In the genomic region with DNA sequence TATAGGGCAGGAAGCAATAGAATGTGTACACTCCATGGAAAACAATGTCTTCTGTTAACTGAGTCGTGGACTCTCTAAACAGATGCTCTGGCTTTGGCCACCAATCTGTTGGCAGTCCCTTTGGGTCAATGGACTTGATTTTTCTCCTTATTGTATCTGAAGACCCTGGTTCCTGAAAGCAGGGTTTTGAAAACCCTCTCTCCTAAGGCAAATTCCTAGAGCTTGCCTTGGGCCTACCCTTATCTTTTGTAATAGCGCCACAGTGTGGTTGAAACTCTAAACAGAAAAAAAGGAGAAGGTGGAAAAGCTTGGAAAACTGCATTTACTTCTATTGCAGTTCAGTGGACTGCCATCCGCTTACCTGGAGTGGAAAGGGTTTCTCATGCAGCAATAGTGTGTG, we compare ENCODE assay signal across 10 mouse cellular contexts. TPM values are rescaled to one million over a fixed set of nuclear protein-coding genes. Genes with fewer than 3 reads are reported as not detected.
A peak's percentile ranks its signal among the peaks of the same experiment; 100 is the strongest.
DNase-seq lines count a peak whose midpoint lies in the region; ATAC-seq and TF ChIP-seq lines count a peak whose summit lies in the region.
"Had no signal": no experiment of that assay in that cellular context is flagged by ENCODE, and none has a peak within 500 bp of the region (broad histone marks: within the 10 kb centered on the region; RNA-seq: fewer than 3 reads in every experiment).

No protein-coding gene starts in this region.

- no peak overlapping the region for H3K4me2 ChIP-seq in forebrain, embryonic 12.5 days
- peak overlapping the region; percentile 85 for H3K4me2 ChIP-seq in limb, embryonic 14.5 days (replicated peaks; ENCODE audit: low read depth, low read length, severe bottlenecking)
- H3K4me2 ChIP-seq: liver, embryonic 15.5 days had no signal

- no peaks in the 10 kb centered on the region for H3K36me3 ChIP-seq in forebrain, embryonic 10.5 days (replicated peaks)
- H3K36me3 ChIP-seq in forebrain, embryonic 12.5 days (replicated peaks) = no peaks in the 10 kb centered on the region
- H3K36me3 ChIP-seq in embryonic facial prominence, embryonic 10.5 days (replicated peaks) = no peaks in the 10 kb centered on the region
- H3K36me3 ChIP-seq in limb, embryonic 14.5 days (ENCODE audit: control insufficient read depth, insufficient read depth, low read length) = no peaks in the 10 kb centered on the region
- H3K36me3 ChIP-seq: liver, embryonic 15.5 days had no signal

- TF ChIP-seq POLR2A in limb, embryonic 14.5 days (IDR thresholded peaks at IDR 0.05; ENCODE audit: borderline replicate concordance, extremely low read depth, insufficient read depth, insufficient read length) = no peak

- no peak overlapping the region for H3K9ac ChIP-seq in forebrain, embryonic 12.5 days
- H3K9ac ChIP-seq in limb, embryonic 14.5 days (ENCODE audit: low read depth, low read length, severe bottlenecking) = no peak overlapping the region
- H3K9ac ChIP-seq: liver, embryonic 15.5 days had no signal

- H3K27me3 ChIP-seq in forebrain, embryonic 10.5 days (ENCODE audit: poor library complexity, severe bottlenecking) = peaks cover 50% of the 10 kb centered on the region
- H3K27me3 ChIP-seq in forebrain, embryonic 12.5 days = peaks cover 55% of the 10 kb centered on the region
- H3K27me3 ChIP-seq in embryonic facial prominence, embryonic 10.5 days (replicated peaks; ENCODE audit: low read depth, poor library complexity, severe bottlenecking) = peaks cover 43% of the 10 kb centered on the region
- no peaks in the 10 kb centered on the region for H3K27me3 ChIP-seq in limb, embryonic 14.5 days (ENCODE audit: control insufficient read depth, insufficient read depth, low read length)

- intact Hi-C loops in left cerebral cortex, postnatal 25 days (cut with DNase I) = loop anchor here (2.0 to 5.0 kb wide), 3 partner anchors 213 to 547 kb away; no protein-coding TSS in a partner anchor

- no peak for ATAC-seq in forebrain, embryonic 12.5 days (ENCODE audit: low FRiP score)
- ATAC-seq in limb, embryonic 14.5 days (ENCODE audit: low FRiP score, low read depth) = no peak

- WGBS in forebrain, embryonic 10.5 days = 14% methylated on average over 3 of the region's 3 CpGs
- 10% methylated on average over 3 of the region's 3 CpGs for WGBS in forebrain, embryonic 12.5 days
- WGBS in embryonic facial prominence, embryonic 10.5 days = 12% methylated on average over 3 of the region's 3 CpGs
- 9% methylated on average over 3 of the region's 3 CpGs for WGBS in limb, embryonic 14.5 days

- no peak overlapping the region for H3K27ac ChIP-seq in forebrain, embryonic 10.5 days
- no peak overlapping the region for H3K27ac ChIP-seq in forebrain, embryonic 12.5 days
- H3K27ac ChIP-seq in embryonic facial prominence, embryonic 10.5 days (replicated peaks) = peak overlapping the region; percentile 91
- H3K27ac ChIP-seq in limb, embryonic 14.5 days (replicated peaks; ENCODE audit: low read depth, low read length) = no peak overlapping the region
- H3K27ac ChIP-seq: liver, embryonic 15.5 days had no signal

- H3K4me3 ChIP-seq in forebrain, embryonic 10.5 days = peak overlapping the region; percentile 57; the same call in 1 of the 2 replicates
- H3K4me3 ChIP-seq in forebrain, embryonic 12.5 days (replicated peaks) = no peak overlapping the region
- H3K4me3 ChIP-seq in embryonic facial prominence, embryonic 10.5 days = peak overlapping the region; percentile 74; the same call in 1 of the 2 replicates
- H3K4me3 ChIP-seq in limb, embryonic 14.5 days (replicated peaks; ENCODE audit: low read length) = no peak overlapping the region
- H3K4me3 ChIP-seq: erythroblast, embryonic 14.5 days; liver, embryonic 15.5 days had no signal

- DNase-seq in forebrain, embryonic 10.5 days (ENCODE audit: extremely low spot score, low spot score) = peak; percentile 27
- DNase-seq in left cerebral cortex, postnatal 25 days (ENCODE audit: low spot score in 2 of 2) = peak; percentile 43 to 64
- DNase-seq in left cerebral cortex, adult 8-10 months (ENCODE audit: low spot score in 2 of 2) = no peak
- peak; percentile 38 for DNase-seq in embryonic facial prominence, embryonic 10.5 days (ENCODE audit: low spot score)
- DNase-seq in limb, embryonic 14.5 days (ENCODE audit: low spot score) = peak; percentile 78
- no peak for DNase-seq in thymus, postnatal 4 days
- no peak for DNase-seq in adrenal gland, adult 8-10 months

- H3K9me3 ChIP-seq in forebrain, embryonic 10.5 days = no peaks in the 10 kb centered on the region
- no peaks in the 10 kb centered on the region for H3K9me3 ChIP-seq in forebrain, embryonic 12.5 days
- H3K9me3 ChIP-seq in embryonic facial prominence, embryonic 10.5 days = no peaks in the 10 kb centered on the region
- H3K9me3 ChIP-seq in limb, embryonic 14.5 days (ENCODE audit: control insufficient read depth, low read length) = no peaks in the 10 kb centered on the region
- H3K9me3 ChIP-seq: liver, embryonic 15.5 days had no signal

- H3K4me1 ChIP-seq in forebrain, embryonic 10.5 days = peaks cover 60% of the 10 kb centered on the region
- H3K4me1 ChIP-seq in forebrain, embryonic 12.5 days = peaks cover 45% of the 10 kb centered on the region
- peaks cover 56% of the 10 kb centered on the region for H3K4me1 ChIP-seq in embryonic facial prominence, embryonic 10.5 days
- H3K4me1 ChIP-seq in limb, embryonic 14.5 days (ENCODE audit: control insufficient read depth, insufficient read depth, low read length) = peaks cover 19% of the 10 kb centered on the region
- H3K4me1 ChIP-seq: liver, embryonic 15.5 days had no signal

RNA-seq across cellular contexts. Expression of gene Ntf3, which starts 1.0 kb away (rescaled TPM):
- 6.6 and 6.7 TPM in 2 replicates for polyA plus RNA-seq in forebrain, embryonic 10.5 days (2016; fragmentation: Nextera tagmentation; extraction: Ambion mirVana)
- 2.8 and 3.2 TPM in 2 replicates for polyA plus RNA-seq in forebrain, embryonic 12.5 days (2016; fragmentation: Nextera tagmentation; extraction: Ambion mirVana)
- 1 to 10 TPM; 2.7 to 3.0 TPM for total RNA-seq in left cerebral cortex, postnatal 25 days (2021)
- 1 to 10 TPM; 2.1 to 2.5 (median 2.3) TPM for total RNA-seq in left cerebral cortex, adult 8-10 months (2022)
- polyA plus RNA-seq in embryonic facial prominence, embryonic 10.5 days (2016; fragmentation: Nextera tagmentation; extraction: Ambion mirVana) = 19.4 and 19.9 TPM in 2 replicates
- 18.6 and 19.4 TPM in 2 replicates for polyA plus RNA-seq in limb, embryonic 14.5 days (2012; rRNA removed)
- 21.5 and 25.0 TPM in 2 replicates for polyA plus RNA-seq in limb, embryonic 14.5 days (2014; fragmentation: Nextera tagmentation; extraction: Ambion mirVana)
- total RNA-seq in adrenal gland, adult 8-10 months (2022) = 1 to 10 TPM; 1.3 to 4.1 (median 2.6) TPM
- polyA plus RNA-seq: erythroblast, embryonic 14.5 days had no signal

Comparison
In these comparisons a context has a peak if more than half of its experiments do, and no peak if none do; other contexts are left out.
1. DNase-seq: peak in forebrain, embryonic 10.5 days (single experiment), left cerebral cortex, postnatal 25 days (2 of 2), embryonic facial prominence, embryonic 10.5 days (single experiment) and limb, embryonic 14.5 days (single experiment); none in left cerebral cortex, adult 8-10 months (0 of 2), thymus, postnatal 4 days (single experiment) and adrenal gland, adult 8-10 months (single experiment).
2. H3K4me3 ChIP-seq: peak in forebrain, embryonic 10.5 days (single experiment) and embryonic facial prominence, embryonic 10.5 days (single experiment); none in forebrain, embryonic 12.5 days (single experiment) and limb, embryonic 14.5 days (single experiment).